Mouse (Mus musculus) liver, embryonic 11.5 days (tissue): ENCODE results near the gene A930002H24Rik. TPM values are rescaled to one million over a fixed set of nuclear protein-coding genes. Genes with fewer than 3 reads are reported as not detected.

Experiments
- ATAC-seq: fragments of 200-750 bp; cut with Nextera tagmentation; replicated peaks from 2 replicates; pipeline ENCODE4 v1.8.0; 2017; ENCODE audit warnings: moderate number of reproducible peaks, mild to moderate bottlenecking, moderate TSS enrichment, moderate library complexity; ENCODE audit not compliant: low FRiP score
- DNase-seq: peaks from one replicate; pipeline ENCODE4 v3.0.0-alpha.2; 2017; ENCODE audit warnings: low spot score
- H3K27ac ChIP-seq: fragments of 300-500 bp; sonication (generic); 2 replicates; pipeline ENCODE4 v1.5.1; 2014; ENCODE audit warnings: mild to moderate bottlenecking, low read depth, low read length, control low read depth
- H3K27me3 ChIP-seq: fragments of 300-500 bp; sonication (generic); replicated peaks from 2 replicates; pipeline ENCODE4 v1.6.1; 2014; ENCODE audit warnings: low read length, mixed read lengths; ENCODE audit not compliant: control insufficient read depth, insufficient read depth
- H3K36me3 ChIP-seq: fragments of 300-500 bp; sonication (generic); 2 replicates; pipeline ENCODE4 v1.6.1; 2014; ENCODE audit warnings: mild to moderate bottlenecking, low read length, moderate library complexity, mixed read lengths; ENCODE audit not compliant: control insufficient read depth, insufficient read depth
- H3K4me1 ChIP-seq: fragments of 300-500 bp; sonication (generic); replicated peaks from 2 replicates; pipeline ENCODE4 v1.6.1; 2014; ENCODE audit warnings: low read length, mixed read lengths; ENCODE audit not compliant: control insufficient read depth, insufficient read depth
- H3K4me2 ChIP-seq: fragments of 300-500 bp; sonication (generic); 2 replicates; pipeline ENCODE4 v1.6.1; 2014; ENCODE audit warnings: mild to moderate bottlenecking, control low read depth, moderate library complexity
- H3K4me3 ChIP-seq: fragments of 300-500 bp; sonication (generic); 2 replicates; pipeline ENCODE4 v1.5.1; 2014; ENCODE audit warnings: low read depth, low read length, control low read depth
- H3K9ac ChIP-seq: fragments of 300-500 bp; sonication (generic); 2 replicates; pipeline ENCODE4 v1.6.1; 2014; ENCODE audit warnings: low read depth, low read length, control low read depth
- H3K9me3 ChIP-seq: fragments of 300-500 bp; sonication (generic); 2 replicates; pipeline ENCODE4 v1.6.1; 2016; ENCODE audit warnings: low read length, inconsistent platforms, mixed read lengths; ENCODE audit not compliant: control insufficient read depth
- WGBS: fragments of 180-500 bp; shearing (Covaris S2); extraction: QIAGEN DNeasy Blood & Tissue Kit; methylation state at CpG from one replicate; pipeline ENCODE4 v1.1.7; 2014; 5-methylcytosine and 5-hydroxymethylcytosine counted together
- polyA plus RNA-seq: library from polyadenylated mRNA; unstranded; fragments of >200 nt; fragmentation: Nextera tagmentation; extraction: Ambion mirVana; gene quantifications from 2 replicates; pipeline ENCODE4 v1.2.1, GENCODE M21; 2014

A930002H24Rik gene
- polyA plus RNA-seq, 1 experiment from 2014 or later, result 1.8 TPM

DNA sequence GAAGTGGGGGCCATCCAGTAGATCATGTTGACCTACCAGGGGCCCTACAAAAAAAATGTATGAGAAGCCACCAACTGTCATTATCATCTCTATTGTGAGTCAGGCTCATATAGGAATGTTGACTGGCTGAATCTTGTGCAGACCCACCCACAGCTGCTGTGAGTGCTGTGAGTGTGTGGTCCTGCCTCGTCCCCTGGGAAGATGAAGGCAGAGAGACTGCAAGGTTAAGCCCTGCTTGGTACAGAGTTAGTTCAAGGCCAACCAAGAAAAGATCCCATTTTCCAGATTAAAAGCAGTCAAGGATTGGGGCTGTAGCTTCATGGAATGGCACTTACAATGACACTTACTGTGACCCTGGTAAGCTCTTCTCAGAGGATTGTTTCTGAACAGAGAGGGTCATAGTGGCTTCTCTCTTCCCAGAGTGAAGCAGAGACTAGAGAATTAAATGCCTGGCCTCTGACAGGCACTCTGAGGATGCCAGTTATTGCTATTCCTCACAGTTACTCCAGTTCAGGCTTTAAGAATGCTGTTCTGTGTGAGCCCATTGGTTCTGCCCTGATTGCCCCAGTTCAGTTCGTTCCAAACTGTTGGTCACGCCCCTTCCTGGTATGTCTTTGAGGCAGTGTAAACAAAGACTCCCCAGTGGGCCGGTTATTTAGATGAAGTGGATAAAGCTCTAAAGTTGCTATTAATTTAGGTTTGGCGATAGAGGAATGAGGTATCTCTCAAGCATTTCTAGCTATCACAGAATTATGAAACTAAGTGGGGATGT, 34.8 kb downstream of the A930002H24Rik start:
- Histone ChIP-seq H3K4me3 (no peak overlapping the region), H3K9ac (no peak overlapping the region), H3K9me3 (no peaks in the 10 kb centered on the region), H3K27ac (no peak overlapping the region), H3K4me2 (no peak overlapping the region), H3K27me3 (no peaks in the 10 kb centered on the region), H3K4me1 (0 out of 2 replicates have a peak, but pooled peaks cover 3% of the 10 kb centered on the region), H3K36me3 (no peaks in the 10 kb centered on the region)
- ATAC-seq, result no peak
- WGBS, result 44% methylated on average over 5 of the region's 5 CpGs
- no peak for DNase-seq

DNA sequence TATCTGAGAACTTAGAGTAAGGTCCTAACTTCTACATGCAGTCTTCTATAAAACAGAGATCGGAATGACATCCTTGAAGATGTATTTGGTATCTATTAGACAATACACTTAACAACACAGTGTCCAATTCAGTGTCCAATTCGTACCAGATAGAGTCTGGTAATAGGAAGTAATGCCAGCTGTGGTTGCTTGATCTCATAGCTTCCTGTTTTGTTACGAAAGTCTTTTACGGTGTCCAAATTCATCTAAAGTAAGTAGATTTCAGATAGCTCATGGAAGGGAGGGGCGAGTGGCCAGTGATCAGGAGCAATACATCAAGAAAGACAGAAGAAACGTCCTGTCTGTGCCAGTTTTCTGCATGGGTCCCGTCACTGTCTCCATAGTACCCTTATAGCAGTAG, 36.8 kb downstream of the A930002H24Rik start:
- no peak for ATAC-seq
- Histone ChIP-seq H3K9me3 (no peaks in the 10 kb centered on the region), H3K27me3 (no peaks in the 10 kb centered on the region), H3K4me1 (0 out of 2 replicates have a peak, but pooled peaks cover 3% of the 10 kb centered on the region), H3K27ac (no peak overlapping the region), H3K36me3 (no peaks in the 10 kb centered on the region), H3K4me3 (no peak overlapping the region), H3K4me2 (no peak overlapping the region), H3K9ac (no peak overlapping the region)
- DNase-seq, result no peak
- WGBS, result 45% methylated on average over 7 of the region's 7 CpGs

DNA sequence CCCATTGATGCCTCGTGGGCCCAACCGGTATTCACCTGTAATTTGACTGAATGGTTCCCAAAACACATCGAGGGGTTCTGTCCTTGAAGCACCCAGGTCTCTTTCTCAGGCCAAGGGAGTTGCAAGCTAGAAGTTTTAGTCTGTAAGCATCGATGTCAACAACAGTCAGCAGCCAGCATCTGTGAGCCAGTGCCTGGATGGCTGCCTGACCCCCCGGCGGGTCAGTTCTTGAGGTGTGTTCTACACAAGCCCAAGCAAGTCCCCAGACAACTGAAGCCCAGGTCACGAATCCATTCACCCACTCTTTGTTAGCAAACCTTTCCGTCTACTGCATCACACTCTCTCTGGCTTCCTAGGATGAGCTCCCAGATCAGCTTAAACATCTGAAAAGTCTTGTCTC, 37.4 kb downstream of the A930002H24Rik start:
- DNase-seq, result no peak
- Histone ChIP-seq H3K27me3 (no peaks in the 10 kb centered on the region), H3K4me1 (0 out of 2 replicates have a peak, but pooled peaks cover 3% of the 10 kb centered on the region), H3K9ac (no peak overlapping the region), H3K4me3 (no peak overlapping the region), H3K27ac (no peak overlapping the region), H3K4me2 (no peak overlapping the region), H3K36me3 (no peaks in the 10 kb centered on the region), H3K9me3 (no peaks in the 10 kb centered on the region)
- 80% methylated on average over 8 of the region's 8 CpGs for WGBS
- no peak for ATAC-seq

DNA sequence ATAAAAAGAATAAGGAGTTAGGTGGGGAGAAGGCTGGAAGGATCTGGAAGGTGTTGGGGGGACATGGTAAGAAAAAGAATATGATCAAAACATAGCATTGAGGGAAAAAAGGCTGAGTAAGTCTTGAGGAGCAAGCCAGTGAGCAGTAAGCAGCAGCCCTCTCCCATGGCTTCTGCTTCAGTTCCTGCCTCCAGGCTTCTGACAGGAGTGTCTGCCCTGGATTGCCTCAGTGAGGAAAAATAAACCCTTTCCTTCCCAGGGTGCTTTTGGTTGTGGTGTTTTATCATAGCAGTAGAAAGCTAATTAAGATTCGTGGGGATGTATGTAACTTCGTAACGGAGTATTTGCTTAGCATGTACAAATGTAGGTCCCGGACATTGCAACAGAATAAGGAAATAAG, 39.5 kb downstream of the A930002H24Rik start:
- DNase-seq, result no peak
- WGBS, result 82% methylated on average over 4 of the region's 4 CpGs
- Histone ChIP-seq H3K4me2 (no peak overlapping the region), H3K9ac (no peak overlapping the region), H3K4me1 (0 out of 2 replicates have a peak, but pooled peaks cover 3% of the 10 kb centered on the region), H3K9me3 (no peaks in the 10 kb centered on the region), H3K4me3 (no peak overlapping the region), H3K27ac (no peak overlapping the region), H3K36me3 (no peaks in the 10 kb centered on the region), H3K27me3 (no peaks in the 10 kb centered on the region)
- ATAC-seq, result no peak

DNA sequence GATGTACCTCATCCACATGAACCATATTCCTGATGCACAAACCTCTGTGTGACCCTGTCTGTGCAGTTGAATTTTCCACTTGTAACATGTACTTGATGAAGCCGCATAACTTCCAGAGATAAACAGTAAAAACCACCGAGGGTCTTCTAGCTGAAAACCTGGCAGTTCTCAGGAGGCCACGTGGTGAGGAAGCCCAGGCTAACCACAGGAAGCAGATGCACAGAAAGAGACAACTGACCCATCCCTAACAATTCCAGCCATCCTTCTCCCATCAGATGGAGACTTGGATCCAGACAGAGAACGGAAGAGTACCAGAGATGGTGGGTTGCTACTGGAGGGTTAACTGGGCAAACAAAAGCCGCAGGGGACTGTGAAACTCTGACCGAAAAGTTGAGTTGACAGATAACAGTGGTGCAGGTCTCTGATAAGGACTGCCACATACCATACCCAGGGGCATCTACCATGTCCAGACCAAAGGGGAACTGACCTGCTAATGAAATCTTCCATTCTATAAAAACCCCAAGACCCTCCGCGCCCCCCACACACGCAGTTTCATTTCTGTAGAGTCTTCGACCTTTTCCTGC, 45.1 kb downstream of the A930002H24Rik start:
- no peak for DNase-seq
- Histone ChIP-seq H3K27ac (no peak overlapping the region), H3K4me2 (peak overlapping the region; percentile 50), H3K36me3 (no peaks in the 10 kb centered on the region), H3K9me3 (no peaks in the 10 kb centered on the region), H3K4me3 (no peak overlapping the region), H3K4me1 (peaks cover 8% of the 10 kb centered on the region), H3K9ac (no peak overlapping the region), H3K27me3 (no peaks in the 10 kb centered on the region)
- ATAC-seq, result peak; percentile 72
- 22% methylated on average over 10 of the region's 10 CpGs for WGBS

DNA sequence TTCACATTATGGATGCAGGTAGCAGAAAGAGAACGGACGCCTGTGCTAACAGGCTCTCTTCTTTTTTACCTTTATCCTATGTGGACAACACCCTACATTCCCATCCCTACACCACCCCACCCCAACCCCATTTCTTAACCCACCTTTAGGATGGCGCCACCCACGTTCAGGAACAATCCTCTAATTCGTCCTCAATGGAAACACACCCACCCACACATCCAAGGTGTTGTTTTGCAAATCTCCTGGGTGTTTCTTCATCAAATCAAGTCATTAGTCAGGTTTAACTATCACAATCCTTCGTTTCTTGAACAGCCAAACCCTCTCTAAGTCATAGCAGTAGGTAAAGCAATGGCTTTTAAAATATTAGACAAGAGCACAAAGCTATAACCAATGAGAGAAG, 50.0 kb downstream of the A930002H24Rik start:
- Histone ChIP-seq H3K4me1 (peaks cover 5% of the 10 kb centered on the region), H3K27me3 (no peaks in the 10 kb centered on the region), H3K27ac (no peak overlapping the region), H3K4me3 (no peak overlapping the region), H3K9ac (no peak overlapping the region), H3K9me3 (no peaks in the 10 kb centered on the region), H3K4me2 (no peak overlapping the region), H3K36me3 (no peaks in the 10 kb centered on the region)
- ATAC-seq (no peak), DNase-seq (no peak)
- 79% methylated on average over 6 of the region's 6 CpGs for WGBS

Other genes starting within 250 kb of the A930002H24Rik start
- gene Fer, start 729 bp downstream of the A930002H24Rik start, polyA plus RNA-seq, result 24.7 and 26.2 TPM in 2 replicates